Mouse (Mus musculus) ES-E14 (cell line): ENCODE results near the gene Mep1a. TPM values are rescaled to one million over a fixed set of nuclear protein-coding genes. Genes with fewer than 3 reads are reported as not detected.

Experiments
- DNase-seq: peaks from one replicate; pipeline ENCODE4 v3.0.0-alpha.2; 2013; ENCODE audit warnings: low read depth, low spot score
- H3K27ac ChIP-seq: 2 replicates; pipeline ENCODE4 v1.5.1; 2012; ENCODE audit warnings: low read depth, mild to moderate bottlenecking, low read length, moderate library complexity, mixed read lengths; ENCODE audit not compliant: poor library complexity, insufficient read depth, severe bottlenecking
- H3K36me3 ChIP-seq: 2 replicates; pipeline ENCODE4 v1.6.1; 2012; ENCODE audit warnings: mild to moderate bottlenecking, low read length, moderate library complexity, mixed read lengths; ENCODE audit not compliant: control insufficient read depth, poor library complexity, insufficient read depth, severe bottlenecking
- H3K4me1 ChIP-seq, 2 experiments: fragments of 150-350 bp in 1 of 2; sonication (generic) in 1 of 2; 2 replicates each; pipeline ENCODE4 v1.6.1; 2012; ENCODE audit warnings: low read length in 2 of 2, mild to moderate bottlenecking in 1 of 2, mixed read lengths in 1 of 2; ENCODE audit not compliant: control insufficient read depth in 2 of 2, insufficient read depth in 2 of 2, poor library complexity in 1 of 2
- H3K4me3 ChIP-seq, 2 experiments: fragments of 150-350 bp in 1 of 2; sonication (generic) in 1 of 2; 2 replicates each; pipeline ENCODE4 v1.5.1; 2012; ENCODE audit warnings: low read length in 2 of 2, low read depth in 1 of 2, mild to moderate bottlenecking in 1 of 2, mixed read lengths in 1 of 2; ENCODE audit not compliant: insufficient read depth in 1 of 2, poor library complexity in 1 of 2, severe bottlenecking in 1 of 2
- H3K9ac ChIP-seq: 2 replicates; pipeline ENCODE4 v1.6.1; 2012; ENCODE audit warnings: low read depth, mild to moderate bottlenecking, low read length, mixed read lengths; ENCODE audit not compliant: poor library complexity, insufficient read depth, severe bottlenecking
- H3K9me3 ChIP-seq: fragments of 150-350 bp; sonication (generic); 2 replicates; pipeline ENCODE4 v1.6.1; 2012; ENCODE audit warnings: low read depth, mild to moderate bottlenecking, low read length; ENCODE audit not compliant: control insufficient read depth, insufficient read depth
- CHD2 ChIP-seq: IDR thresholded peaks from 2 replicates; pipeline ENCODE4 v1.6.1; 2014; ENCODE audit warnings: mild to moderate bottlenecking, low read depth, low read length, inconsistent platforms
- HCFC1 ChIP-seq: IDR thresholded peaks from 2 replicates; pipeline ENCODE4 v1.6.1; 2012; ENCODE audit warnings: low read length, inconsistent platforms, borderline replicate concordance; ENCODE audit not compliant: insufficient read depth
- MAFK ChIP-seq: IDR thresholded peaks from 2 replicates; pipeline ENCODE4 v1.6.1; 2014; ENCODE audit warnings: mild to moderate bottlenecking, low read depth, low read length, inconsistent platforms; ENCODE audit not compliant: insufficient read depth
- ZC3H11A ChIP-seq: IDR thresholded peaks from 2 replicates; pipeline ENCODE4 v1.6.1; 2012; ENCODE audit warnings: low read depth, mild to moderate bottlenecking, inconsistent platforms, low read length, borderline replicate concordance
- ZNF384 ChIP-seq: IDR thresholded peaks from 2 replicates; pipeline ENCODE4 v1.6.1; 2012; ENCODE audit warnings: low read depth, low read length, inconsistent platforms
- in situ Hi-C, 2 experiments: fragments of 600-800 bp; cut with MboI; formaldehyde crosslinking; loops; one replicate each; pipeline ENCODE4 v1.15.1; 2025; ENCODE audit warnings: low sequenced_read_pairs in 2 of 2, inconsistent platforms in 1 of 2; ENCODE audit not compliant: unreplicated experiment in 2 of 2
- total RNA-seq: library from RNA; depleted of rRNA; stranded (reverse); fragments of 300-350 nt; gene quantifications from 2 replicates; pipeline ENCODE4 v1.2.3, GENCODE M21; 2012; rRNA removed

The Mep1a gene
- total RNA-seq, 1 experiment, result not detected

DNA sequence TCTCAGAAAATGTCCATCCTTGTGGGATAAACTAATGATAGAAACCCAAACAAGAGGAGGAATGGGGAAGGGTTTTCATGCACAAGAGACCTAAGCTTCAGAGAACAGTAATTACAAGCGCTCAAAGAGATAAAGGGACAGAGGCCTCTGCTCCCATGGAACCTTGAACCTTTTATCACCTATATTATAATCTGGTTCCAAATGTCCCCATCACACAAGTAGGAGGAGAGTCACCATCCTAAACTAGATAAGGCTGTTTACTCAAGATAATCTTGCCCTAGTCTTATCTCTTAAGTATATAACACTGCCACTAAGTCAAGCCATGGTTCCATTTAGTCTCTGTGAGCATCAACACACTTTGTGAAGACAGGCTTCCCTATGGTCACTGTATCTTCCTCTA is 51.4 kb downstream of the Mep1a start:
- TF ChIP-seq HCFC1, result no peak
- TF ChIP-seq ZC3H11A, result no peak
- TF ChIP-seq MAFK, result no peak
- no peak for TF ChIP-seq CHD2
- no peak for TF ChIP-seq ZNF384
- in situ Hi-C loops, result loop anchor here (10.0 kb wide), 2 partner anchors 186 to 456 kb away; no protein-coding TSS in a partner anchor
- no peaks in the 10 kb centered on the region for H3K9me3 ChIP-seq
- H3K4me3 ChIP-seq, result no peak overlapping the region
- H3K36me3 ChIP-seq, result no peaks in the 10 kb centered on the region
- no peaks in the 10 kb centered on the region for H3K4me1 ChIP-seq
- no peak for DNase-seq
- H3K9ac ChIP-seq, result no peak overlapping the region
- H3K27ac ChIP-seq, result no peak overlapping the region

GRCm38 (mm10) chr17:43434485-43434884 is 68.1 kb downstream of the Mep1a start:
- no peak for DNase-seq
- in situ Hi-C loops, result no loop called here
- Histone ChIP-seq H3K4me1 (no peaks in the 10 kb centered on the region), H3K36me3 (no peaks in the 10 kb centered on the region), H3K27ac (no peak overlapping the region), H3K4me3 (no peak overlapping the region), H3K9me3 (no peaks in the 10 kb centered on the region), H3K9ac (no peak overlapping the region)
- TF ChIP-seq CHD2 (no peak), ZC3H11A (no peak), MAFK (no peak), ZNF384 (no peak), HCFC1 (no peak)

GRCm38 (mm10) chr17:43431692-43432091 is 70.9 kb downstream of the Mep1a start:
- H3K27ac ChIP-seq, result no peak overlapping the region
- no peaks in the 10 kb centered on the region for H3K9me3 ChIP-seq
- in situ Hi-C loops, result no loop called here
- H3K4me3 ChIP-seq, result no peak overlapping the region
- DNase-seq, result no peak
- TF ChIP-seq ZC3H11A, result no peak
- no peak for TF ChIP-seq HCFC1
- TF ChIP-seq MAFK, result no peak
- TF ChIP-seq CHD2, result no peak
- TF ChIP-seq ZNF384, result no peak
- no peaks in the 10 kb centered on the region for H3K36me3 ChIP-seq
- no peak overlapping the region for H3K9ac ChIP-seq
- H3K4me1 ChIP-seq, result no peaks in the 10 kb centered on the region

Other genes starting within 250 kb of the Mep1a start
- not detected in 2 replicates for gene Adgrf1, start 232.5 kb downstream of the Mep1a start, total RNA-seq
- gene Adgrf5, start 142.4 kb downstream of the Mep1a start, total RNA-seq, result 5.5 and 7.2 TPM in 2 replicates
- not detected in 2 replicates for gene Ankrd66, start 40.8 kb upstream of the Mep1a start, total RNA-seq
- gene Pla2g7, start 65.3 kb upstream of the Mep1a start, total RNA-seq, result 4.2 and 5.7 TPM in 2 replicates
- gene Tdrd6, start 127.5 kb upstream of the Mep1a start, total RNA-seq, result 0.16 and 0.27 TPM in 2 replicates
- gene Slc25a27, start 164.4 kb upstream of the Mep1a start, total RNA-seq, result 5.5 and 6.7 TPM in 2 replicates
- 1.6 and 1.8 TPM in 2 replicates for gene Cyp39a1, start 164.6 kb upstream of the Mep1a start, total RNA-seq